Mouse (Mus musculus) stomach, embryonic 16.5 days (tissue): ENCODE measurements around the gene Tbc1d14. TPM values are rescaled to one million over a fixed set of nuclear protein-coding genes. Genes with fewer than 3 reads are reported as not detected.

Experiments used
- ATAC-seq: fragments of 200-750 bp; cut with Nextera tagmentation; 2 replicates; pipeline ENCODE4 v1.8.0; 2017; ENCODE audit warnings: moderate number of reproducible peaks, moderate TSS enrichment; ENCODE audit not compliant: insufficient read depth, low FRiP score
- H3K27ac ChIP-seq: fragments of 300-500 bp; sonication (generic); 2 replicates; pipeline ENCODE4 v1.5.1; 2014; ENCODE audit warnings: low read length
- H3K27me3 ChIP-seq: fragments of 300-500 bp; sonication (generic); 2 replicates; pipeline ENCODE4 v1.6.1; 2014; ENCODE audit warnings: low read length, control low read depth, mixed read lengths; ENCODE audit not compliant: control insufficient read depth, insufficient read depth
- H3K36me3 ChIP-seq: fragments of 300-500 bp; sonication (generic); 2 replicates; pipeline ENCODE4 v1.6.1; 2014; ENCODE audit warnings: low read length; ENCODE audit not compliant: control insufficient read depth, insufficient read depth
- H3K4me1 ChIP-seq: fragments of 300-500 bp; sonication (generic); 2 replicates; pipeline ENCODE4 v1.6.1; 2014; ENCODE audit warnings: low read length, control low read depth, mixed read lengths; ENCODE audit not compliant: control insufficient read depth, insufficient read depth
- H3K4me2 ChIP-seq: fragments of 300-500 bp; sonication (generic); 2 replicates; pipeline ENCODE4 v1.6.1; 2014; ENCODE audit warnings: low read depth, low read length, mixed read lengths
- H3K4me3 ChIP-seq: fragments of 300-500 bp; sonication (generic); replicated peaks from 2 replicates; pipeline ENCODE4 v1.5.1; 2014; ENCODE audit warnings: mild to moderate bottlenecking, low read length
- H3K9ac ChIP-seq: fragments of 300-500 bp; sonication (generic); 2 replicates; pipeline ENCODE4 v1.6.1; 2014; ENCODE audit warnings: low read length
- H3K9me3 ChIP-seq: fragments of 300-500 bp; sonication (generic); replicated peaks from 2 replicates; pipeline ENCODE4 v1.6.1; 2016; ENCODE audit warnings: low read length, control low read depth; ENCODE audit not compliant: control insufficient read depth
- WGBS: fragments of 180-500 bp; shearing (Covaris S2); extraction: QIAGEN DNeasy Blood & Tissue Kit; methylation state at CpG from one replicate; pipeline ENCODE4 v1.1.7; 2014; 5-methylcytosine and 5-hydroxymethylcytosine counted together
- polyA plus RNA-seq: library from polyadenylated mRNA; unstranded; fragments of >200 nt; fragmentation: Nextera tagmentation; extraction: Ambion mirVana; gene quantifications from 2 replicates; pipeline ENCODE4 v1.2.1, GENCODE M21; 2015

Tbc1d14 gene
- polyA plus RNA-seq, 1 experiment from 2014 or later = 39.5 TPM

DNA sequence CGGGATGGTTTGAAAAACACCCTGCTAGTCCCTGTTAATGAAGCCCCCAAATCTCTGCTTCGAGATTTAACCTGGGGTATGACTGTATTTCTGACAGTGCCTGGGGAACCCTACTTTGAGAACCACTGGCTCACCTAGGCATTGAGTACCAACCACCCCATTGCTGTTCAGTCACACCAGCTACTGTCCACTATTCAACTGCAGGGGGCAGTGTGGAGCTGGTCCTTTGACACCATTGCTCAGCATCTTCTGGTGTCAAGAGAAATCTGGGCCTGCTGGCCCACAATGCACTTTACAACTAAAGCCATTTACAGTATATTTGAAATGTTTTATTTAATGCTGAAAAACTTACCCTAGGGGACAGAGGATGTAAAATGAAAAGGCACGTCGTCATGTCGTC is 118.8 kb downstream of the Tbc1d14 start:
- H3K4me1 ChIP-seq = no peaks in the 10 kb centered on the region
- H3K4me3 ChIP-seq = no peak overlapping the region
- H3K9ac ChIP-seq = no peak overlapping the region
- 0 out of 2 replicates have a peak, but pooled peaks have one; percentile 21 for ATAC-seq
- no peaks in the 10 kb centered on the region for H3K27me3 ChIP-seq
- H3K27ac ChIP-seq = no peak overlapping the region
- H3K4me2 ChIP-seq = no peak overlapping the region
- peaks cover 18% of the 10 kb centered on the region for H3K36me3 ChIP-seq
- WGBS = 82% methylated on average over 5 of the region's 5 CpGs
- no peaks in the 10 kb centered on the region for H3K9me3 ChIP-seq

DNA sequence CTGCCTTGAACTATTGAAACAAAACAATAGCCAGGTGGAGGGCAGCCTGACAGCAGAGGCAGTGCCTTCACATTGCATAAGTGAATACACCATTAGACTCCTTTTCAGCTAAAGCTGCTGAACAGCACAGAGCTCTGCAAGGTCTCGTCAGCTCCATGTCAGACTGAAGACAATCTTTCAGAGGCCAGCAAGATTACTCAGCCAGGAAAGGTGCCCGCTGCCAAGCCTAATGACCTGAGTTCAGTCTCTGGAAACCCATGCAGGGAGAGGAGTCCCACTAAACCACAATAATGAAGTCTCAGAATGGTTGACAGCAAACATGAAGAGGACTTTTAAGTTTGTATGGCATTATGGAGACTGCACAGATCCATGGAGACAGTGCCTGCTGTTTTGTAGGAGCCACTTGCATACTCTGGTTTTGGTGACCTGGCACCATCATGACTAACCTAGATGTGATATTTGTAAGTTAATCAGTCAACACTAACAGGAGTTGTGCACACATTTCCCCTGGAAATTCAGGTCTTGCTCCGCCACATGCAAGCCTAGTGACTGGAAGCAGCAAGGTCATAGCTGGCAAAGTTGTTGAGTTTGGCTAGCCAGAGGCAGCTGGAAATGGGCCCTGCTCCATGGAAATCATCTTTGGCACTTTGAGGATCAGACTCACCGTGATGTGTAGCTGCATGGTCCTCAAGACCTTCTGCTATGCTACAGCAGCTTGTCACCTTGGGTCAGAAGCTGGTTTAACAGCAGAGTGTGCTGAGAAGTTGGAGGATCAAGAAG is 120.0 kb downstream of the Tbc1d14 start:
- WGBS = 84% methylated on average over 4 of the region's 4 CpGs

DNA sequence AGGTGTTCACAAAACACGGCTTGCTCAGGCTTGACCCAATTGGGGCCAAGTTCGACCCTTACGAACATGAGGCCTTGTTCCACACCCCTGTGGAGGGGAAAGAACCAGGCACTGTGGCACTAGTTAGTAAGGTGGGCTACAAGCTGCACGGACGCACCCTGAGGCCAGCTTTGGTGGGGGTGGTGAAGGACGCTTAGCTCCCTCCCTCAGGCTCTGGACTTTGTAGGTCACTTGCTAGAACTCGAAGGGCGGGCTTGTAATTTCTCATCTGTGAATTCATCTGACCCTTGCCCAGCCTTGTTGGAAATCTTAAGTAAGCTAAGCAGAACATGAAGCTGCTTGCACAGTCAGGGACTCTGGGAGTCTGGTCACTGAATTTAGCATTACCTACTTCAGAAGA is 121.9 kb downstream of the Tbc1d14 start:
- WGBS = 90% methylated on average over 8 of the region's 8 CpGs
- no peak overlapping the region for H3K9ac ChIP-seq
- H3K4me1 ChIP-seq = peaks cover under 1% of the 10 kb centered on the region
- H3K27me3 ChIP-seq = no peaks in the 10 kb centered on the region
- no peak overlapping the region for H3K4me3 ChIP-seq
- H3K4me2 ChIP-seq = no peak overlapping the region
- no peak for ATAC-seq
- no peak overlapping the region for H3K27ac ChIP-seq
- H3K9me3 ChIP-seq = no peaks in the 10 kb centered on the region
- H3K36me3 ChIP-seq = peaks cover 18% of the 10 kb centered on the region

More for the DNA sequence above, 120.0 kb downstream of the Tbc1d14 start:
- no peaks in the 10 kb centered on the region for H3K4me1 ChIP-seq
- H3K4me2 ChIP-seq = no peak overlapping the region
- no peaks in the 10 kb centered on the region for H3K27me3 ChIP-seq
- H3K27ac ChIP-seq = no peak overlapping the region
- peaks cover 18% of the 10 kb centered on the region for H3K36me3 ChIP-seq
- no peak overlapping the region for H3K4me3 ChIP-seq
- ATAC-seq = no peak
- no peak overlapping the region for H3K9ac ChIP-seq
- H3K9me3 ChIP-seq = no peaks in the 10 kb centered on the region

DNA sequence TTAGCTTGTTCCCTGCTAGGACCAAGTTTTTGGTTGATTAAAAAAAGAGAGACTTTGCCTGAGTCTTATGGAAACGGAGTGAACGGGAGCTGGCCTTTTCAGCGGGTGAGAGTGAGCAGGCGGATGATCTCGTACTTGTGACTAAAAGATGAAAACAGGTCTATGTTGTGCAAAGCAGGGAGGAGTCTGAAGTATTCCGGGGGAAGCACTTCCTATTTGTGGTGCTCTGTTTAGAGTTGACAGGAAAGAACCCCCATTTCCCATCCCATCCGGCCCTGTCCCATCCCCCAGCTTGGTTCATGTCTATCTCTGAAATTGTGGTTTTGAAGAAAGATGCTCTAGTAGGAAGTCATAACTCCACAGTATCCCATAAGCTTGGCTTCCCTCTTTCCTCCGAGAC is 127.2 kb downstream of the Tbc1d14 start:
- Histone ChIP-seq H3K27me3 (no peaks in the 10 kb centered on the region), H3K4me2 (peak overlapping the region; percentile 88), H3K27ac (no peak overlapping the region), H3K4me1 (peaks cover 9% of the 10 kb centered on the region), H3K9ac (peak overlapping the region; percentile 89), H3K4me3 (peak overlapping the region; percentile 94), H3K9me3 (no peaks in the 10 kb centered on the region), H3K36me3 (peaks cover 12% of the 10 kb centered on the region; the same call in 1 of the 2 replicates)
- no peak for ATAC-seq
- 19% methylated on average over 8 of the region's 8 CpGs for WGBS

- Histone ChIP-seq H3K4me1 (peaks cover 9% of the 10 kb centered on the region), H3K36me3 (0 out of 2 replicates have a peak, but pooled peaks cover 7% of the 10 kb centered on the region), H3K4me3 (peak within 1 kb of the TSS; percentile 94), H3K9ac (peak within 1 kb of the TSS; percentile 89), H3K4me2 (peak within 1 kb of the TSS; percentile 88), H3K27ac (peak within 1 kb of the TSS; percentile 79), H3K9me3 (no peaks in the 10 kb centered on the region), H3K27me3 (no peaks in the 10 kb centered on the region)
- WGBS = under 1% methylated on average over 68 of the region's 68 CpGs
- peak; percentile 96 for ATAC-seq
Observed at GRCm38 (mm10) chr5:36464709-36465661, 128.1 kb downstream of the Tbc1d14 start, which contains the start of gene Grpel1. Grpel1 (plus strand) TSS chr5:36464998.

GRCm38 (mm10) chr5:36463391-36463790 is 129.7 kb downstream of the Tbc1d14 start:
- no peak overlapping the region for H3K27ac ChIP-seq
- no peak overlapping the region for H3K4me3 ChIP-seq
- H3K4me2 ChIP-seq = no peak overlapping the region
- H3K9ac ChIP-seq = no peak overlapping the region
- no peak for ATAC-seq
- H3K9me3 ChIP-seq = no peaks in the 10 kb centered on the region
- H3K36me3 ChIP-seq = no peaks in the 10 kb centered on the region
- WGBS = 58% methylated on average over 5 of the region's 5 CpGs
- H3K27me3 ChIP-seq = no peaks in the 10 kb centered on the region
- peaks cover 9% of the 10 kb centered on the region for H3K4me1 ChIP-seq

- WGBS = 15% methylated on average over 7 of the region's 7 CpGs
Observed at GRCm38 (mm10) chr5:36462810-36463209, 130.3 kb downstream of the Tbc1d14 start.

DNA sequence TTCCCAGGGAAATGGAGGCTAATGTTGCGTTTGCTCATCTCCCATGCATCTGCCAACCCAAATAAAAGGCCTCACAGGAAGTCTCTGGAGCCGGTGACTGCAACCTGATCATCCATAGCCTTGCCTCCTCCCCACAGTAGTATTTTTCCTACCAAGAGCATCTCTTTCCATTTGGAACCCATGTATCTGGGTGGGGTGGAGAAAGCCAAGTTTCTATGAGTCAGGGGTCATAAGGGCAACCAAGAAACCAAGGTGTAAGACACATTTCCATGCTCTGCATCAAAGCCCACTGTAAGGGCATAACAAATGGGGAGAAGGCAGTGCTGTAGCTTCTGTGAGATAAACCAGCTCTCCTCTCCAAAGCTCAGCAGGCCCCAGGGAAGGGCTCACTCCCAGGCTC is 131.8 kb downstream of the Tbc1d14 start:
- no peak overlapping the region for H3K4me2 ChIP-seq
- ATAC-seq = no peak
- 54% methylated on average over 2 of the region's 2 CpGs for WGBS
- no peak overlapping the region for H3K27ac ChIP-seq
- no peak overlapping the region for H3K9ac ChIP-seq
- H3K36me3 ChIP-seq = no peaks in the 10 kb centered on the region
- no peaks in the 10 kb centered on the region for H3K9me3 ChIP-seq
- H3K4me3 ChIP-seq = no peak overlapping the region
- peaks cover 8% of the 10 kb centered on the region for H3K4me1 ChIP-seq
- H3K27me3 ChIP-seq = no peaks in the 10 kb centered on the region

More at GRCm38 (mm10) chr5:36462810-36463209, 130.3 kb downstream of the Tbc1d14 start:
- Histone ChIP-seq H3K4me2 (no peak overlapping the region), H3K4me1 (peaks cover 9% of the 10 kb centered on the region), H3K9ac (no peak overlapping the region), H3K9me3 (no peaks in the 10 kb centered on the region), H3K4me3 (no peak overlapping the region), H3K36me3 (no peaks in the 10 kb centered on the region), H3K27me3 (no peaks in the 10 kb centered on the region), H3K27ac (no peak overlapping the region)
- no peak for ATAC-seq

DNA sequence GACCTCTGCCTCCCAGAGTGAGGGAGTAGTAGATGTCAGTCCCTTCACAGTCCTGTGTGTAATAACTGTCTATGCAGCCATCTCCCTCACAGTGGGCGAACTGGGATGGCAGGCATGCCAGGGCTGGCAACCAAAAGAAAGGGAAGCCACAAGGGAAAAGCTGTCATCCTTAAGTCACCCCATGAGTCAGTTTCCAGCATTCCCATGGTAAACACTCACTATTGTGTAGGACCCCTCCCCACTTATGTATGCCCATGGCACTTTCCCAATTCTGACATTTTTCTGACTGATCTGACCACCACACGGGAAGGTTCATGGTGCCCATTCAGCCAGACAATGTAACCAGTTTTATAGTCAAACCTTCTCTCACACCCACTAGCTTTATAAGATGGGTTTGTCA is 132.4 kb downstream of the Tbc1d14 start:
- no peaks in the 10 kb centered on the region for H3K36me3 ChIP-seq
- H3K4me2 ChIP-seq = no peak overlapping the region
- no peaks in the 10 kb centered on the region for H3K9me3 ChIP-seq
- no peak overlapping the region for H3K4me3 ChIP-seq
- 73% methylated on average over 2 of the region's 2 CpGs for WGBS
- no peak for ATAC-seq
- no peak overlapping the region for H3K27ac ChIP-seq
- no peak overlapping the region for H3K9ac ChIP-seq
- H3K4me1 ChIP-seq = peaks cover 3% of the 10 kb centered on the region
- no peaks in the 10 kb centered on the region for H3K27me3 ChIP-seq
